Comparison of ENCODE assay signal across 25 mouse cellular contexts in the genomic region with DNA sequence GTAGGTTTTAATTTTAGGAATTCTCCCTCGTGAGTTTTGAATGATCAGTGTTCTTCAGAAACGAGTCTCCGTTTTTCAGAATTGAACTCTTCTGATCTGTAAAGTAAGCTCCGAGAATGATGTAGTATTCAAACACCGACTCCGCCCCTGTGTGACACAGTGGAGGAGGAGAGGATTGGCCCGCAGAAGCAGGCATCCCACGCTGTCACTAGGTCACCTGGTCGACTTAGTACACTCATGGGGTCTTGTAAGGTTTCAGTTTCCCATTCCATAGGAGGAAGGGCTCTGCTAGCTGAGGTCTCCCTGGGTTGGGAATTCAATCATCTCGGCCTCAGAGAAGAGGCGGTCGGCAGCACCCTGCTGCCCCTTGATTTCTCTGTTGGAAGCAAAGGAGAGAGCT.
A peak's percentile ranks its signal among the peaks of the same experiment; 100 is the strongest.
DNase-seq lines count a peak whose midpoint lies in the region; ATAC-seq lines count a peak whose summit lies in the region.
"Had no signal": no experiment of that assay in that cellular context is flagged by ENCODE, and none has a peak within 500 bp of the region (broad histone marks: within the 10 kb centered on the region; RNA-seq: fewer than 3 reads in every experiment).

No protein-coding gene starts in this region.

- WGBS in forebrain, embryonic 11.5 days: 82% methylated on average over 12 of the region's 12 CpGs
- 78% methylated on average over 12 of the region's 12 CpGs for WGBS in forebrain, embryonic 10.5 days
- WGBS in kidney, embryonic 15.5 days: 63% methylated on average over 12 of the region's 12 CpGs
- 86% methylated on average over 12 of the region's 12 CpGs for WGBS in midbrain, embryonic 11.5 days
- 88% methylated on average over 12 of the region's 12 CpGs for WGBS in midbrain, embryonic 13.5 days

- no peaks in the 10 kb centered on the region for H3K36me3 ChIP-seq in forebrain, embryonic 11.5 days (ENCODE audit: control insufficient read depth, insufficient read depth, low read length)
- H3K36me3 ChIP-seq in forebrain, embryonic 10.5 days (replicated peaks): peaks cover 14% of the 10 kb centered on the region
- no peaks in the 10 kb centered on the region for H3K36me3 ChIP-seq in kidney, embryonic 15.5 days
- H3K36me3 ChIP-seq in midbrain, embryonic 11.5 days (ENCODE audit: control insufficient read depth, insufficient read depth, low read length): no peaks in the 10 kb centered on the region
- peaks cover 7% of the 10 kb centered on the region; the same call in 1 of the 2 replicates for H3K36me3 ChIP-seq in midbrain, embryonic 13.5 days
- H3K36me3 ChIP-seq: embryonic facial prominence, embryonic 12.5 days; G1E had no signal

- no peak overlapping the region for H3K9ac ChIP-seq in forebrain, embryonic 11.5 days (ENCODE audit: low read length)
- no peak overlapping the region for H3K9ac ChIP-seq in kidney, embryonic 15.5 days
- no peak overlapping the region for H3K9ac ChIP-seq in midbrain, embryonic 11.5 days (ENCODE audit: low read length)
- no peak overlapping the region for H3K9ac ChIP-seq in midbrain, embryonic 13.5 days (replicated peaks)
- H3K9ac ChIP-seq: embryonic facial prominence, embryonic 12.5 days; forebrain, embryonic 13.5 days; forebrain, embryonic 15.5 days; forebrain, postnatal 0 days had no signal

- no peak overlapping the region for H3K4me3 ChIP-seq in forebrain, embryonic 11.5 days (ENCODE audit: low read depth, low read length)
- no peak overlapping the region for H3K4me3 ChIP-seq in forebrain, embryonic 10.5 days
- H3K4me3 ChIP-seq in kidney, embryonic 15.5 days (replicated peaks): no peak overlapping the region
- no peak overlapping the region for H3K4me3 ChIP-seq in midbrain, embryonic 11.5 days (ENCODE audit: low read depth, low read length)
- no peak overlapping the region for H3K4me3 ChIP-seq in midbrain, embryonic 13.5 days (replicated peaks)
- H3K4me3 ChIP-seq: embryonic facial prominence, embryonic 10.5 days; embryonic facial prominence, embryonic 12.5 days; forebrain, embryonic 13.5 days; forebrain, embryonic 15.5 days had no signal

- no peaks in the 10 kb centered on the region for H3K9me3 ChIP-seq in forebrain, embryonic 11.5 days (ENCODE audit: control insufficient read depth, low read length)
- no peaks in the 10 kb centered on the region for H3K9me3 ChIP-seq in forebrain, embryonic 10.5 days
- H3K9me3 ChIP-seq in kidney, embryonic 15.5 days (replicated peaks): no peaks in the 10 kb centered on the region
- H3K9me3 ChIP-seq in midbrain, embryonic 11.5 days (ENCODE audit: control insufficient read depth, low read length): no peaks in the 10 kb centered on the region
- no peaks in the 10 kb centered on the region for H3K9me3 ChIP-seq in midbrain, embryonic 13.5 days
- H3K9me3 ChIP-seq: embryonic facial prominence, embryonic 10.5 days; embryonic facial prominence, embryonic 12.5 days; forebrain, embryonic 13.5 days; forebrain, embryonic 15.5 days had no signal

- ATAC-seq in forebrain, embryonic 11.5 days (replicated peaks; ENCODE audit: low FRiP score): no peak
- 0 out of 2 replicates have a peak, but pooled peaks have one; percentile 35 for ATAC-seq in kidney, embryonic 15.5 days (replicated peaks; ENCODE audit: low FRiP score)
- no peak for ATAC-seq in midbrain, embryonic 11.5 days (ENCODE audit: low FRiP score)
- no peak for ATAC-seq in midbrain, embryonic 13.5 days
- ATAC-seq: activated CD4-positive, CD25-positive, alpha-beta regulatory T cell, adult 4 months; CD4-positive, CD25-positive, alpha-beta regulatory T cell, adult 4 months; forebrain, embryonic 13.5 days; forebrain, embryonic 15.5 days; forebrain, postnatal 0 days; Patski had no signal

- no peak overlapping the region for H3K4me2 ChIP-seq in forebrain, embryonic 11.5 days (ENCODE audit: low read depth, low read length, severe bottlenecking)
- no peak overlapping the region for H3K4me2 ChIP-seq in kidney, embryonic 15.5 days
- H3K4me2 ChIP-seq in midbrain, embryonic 11.5 days: no peak overlapping the region
- no peak overlapping the region for H3K4me2 ChIP-seq in midbrain, embryonic 13.5 days (replicated peaks)
- H3K4me2 ChIP-seq: embryonic facial prominence, embryonic 12.5 days; forebrain, embryonic 13.5 days; forebrain, embryonic 15.5 days had no signal

- DNase-seq in forebrain, embryonic 11.5 days (ENCODE audit: low spot score): peak; percentile 49
- DNase-seq in forebrain, embryonic 10.5 days (ENCODE audit: extremely low spot score, low spot score): no peak
- no peak for DNase-seq in kidney, adult 18-20 months
- DNase-seq in midbrain, embryonic 11.5 days (ENCODE audit: low spot score, missing footprints): peak; percentile 69
- DNase-seq: adrenal gland, adult 8-10 months; adrenal gland, postnatal 14 days; adrenal gland, postnatal 36 days; B cell, adult 2 months; cerebellum, adult 11-12 months; cerebellum, adult 2 months; cerebellum, adult 9-10 months; cerebellum, postnatal 10 days; cerebellum, postnatal 25 days; forebrain, postnatal 0 days had no signal

- no peaks in the 10 kb centered on the region for H3K4me1 ChIP-seq in forebrain, embryonic 11.5 days (replicated peaks; ENCODE audit: control insufficient read depth, insufficient read depth, low read length)
- peaks cover 9% of the 10 kb centered on the region for H3K4me1 ChIP-seq in forebrain, embryonic 10.5 days
- H3K4me1 ChIP-seq in kidney, embryonic 15.5 days: peaks cover 4% of the 10 kb centered on the region
- no peaks in the 10 kb centered on the region for H3K4me1 ChIP-seq in midbrain, embryonic 11.5 days (ENCODE audit: control insufficient read depth, insufficient read depth, low read length)
- 0 out of 2 replicates have a peak, but pooled peaks cover 3% of the 10 kb centered on the region for H3K4me1 ChIP-seq in midbrain, embryonic 13.5 days (replicated peaks)

- no peaks in the 10 kb centered on the region for H3K27me3 ChIP-seq in forebrain, embryonic 11.5 days (ENCODE audit: control insufficient read depth, insufficient read depth, low read length)
- H3K27me3 ChIP-seq in forebrain, embryonic 10.5 days (ENCODE audit: poor library complexity, severe bottlenecking): no peaks in the 10 kb centered on the region
- no peaks in the 10 kb centered on the region for H3K27me3 ChIP-seq in kidney, embryonic 15.5 days
- no peaks in the 10 kb centered on the region for H3K27me3 ChIP-seq in midbrain, embryonic 11.5 days (ENCODE audit: control insufficient read depth, insufficient read depth, low read length)
- H3K27me3 ChIP-seq in midbrain, embryonic 13.5 days: no peaks in the 10 kb centered on the region
- H3K27me3 ChIP-seq: CH12.LX; embryonic facial prominence, embryonic 12.5 days; forebrain, embryonic 13.5 days; forebrain, embryonic 15.5 days; Patski had no signal

- no peak overlapping the region for H3K27ac ChIP-seq in forebrain, embryonic 11.5 days (ENCODE audit: low read depth, low read length)
- no peak overlapping the region for H3K27ac ChIP-seq in forebrain, embryonic 10.5 days
- no peak overlapping the region for H3K27ac ChIP-seq in kidney, embryonic 15.5 days
- no peak overlapping the region for H3K27ac ChIP-seq in midbrain, embryonic 11.5 days (ENCODE audit: low read depth, low read length)
- H3K27ac ChIP-seq in midbrain, embryonic 13.5 days: no peak overlapping the region
- H3K27ac ChIP-seq: embryonic facial prominence, embryonic 10.5 days; embryonic facial prominence, embryonic 12.5 days; forebrain, embryonic 13.5 days; forebrain, embryonic 15.5 days had no signal

Comparison
In these comparisons a context has a peak if more than half of its experiments do, and no peak if none do; other contexts are left out.
1. DNase-seq: peak in forebrain, embryonic 11.5 days (single experiment) and midbrain, embryonic 11.5 days (single experiment); none in forebrain, embryonic 10.5 days (single experiment) and kidney, adult 18-20 months (single experiment).